Mouse (Mus musculus) right cerebral cortex, postnatal 4 days (tissue): ENCODE results near the gene Rbm44.
A peak's percentile ranks its signal among the peaks of the same experiment; 100 is the strongest.

Experiments
- DNase-seq: peaks from one replicate; pipeline ENCODE4 v3.0.0-alpha.2; 2022

Rbm44 gene

GRCm38 (mm10) chr1:91179533-91180173, 34.8 kb downstream of the Rbm44 start, which contains the start of gene Ramp1:
Gene Ramp1 (plus strand): TSS chr1:91179822.
- peak; percentile 43 for DNase-seq

- DNase-seq = no peak
Observed at GRCm38 (mm10) chr1:91180174-91180565, 35.3 kb downstream of the Rbm44 start.

DNA sequence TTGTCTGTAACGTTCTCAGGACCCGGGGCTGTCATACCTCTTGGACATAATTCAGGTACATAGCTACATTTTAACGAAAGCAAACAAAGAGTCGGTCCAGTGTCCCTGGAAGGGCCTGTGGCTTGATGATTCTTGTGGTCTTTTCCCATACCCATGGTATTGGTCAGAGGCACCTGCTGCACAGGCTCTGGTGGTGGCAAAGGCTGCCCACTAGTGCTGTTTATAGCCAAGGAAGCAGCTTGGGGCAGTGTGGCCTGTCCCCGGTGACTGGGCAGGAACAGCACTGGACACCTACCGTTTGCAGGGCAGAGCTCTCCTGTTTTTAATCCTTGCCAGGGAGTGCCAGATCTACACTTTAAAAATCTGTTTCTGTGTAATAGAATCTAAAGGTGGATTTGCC, 35.8 kb downstream of the Rbm44 start:
- DNase-seq = no peak

DNA sequence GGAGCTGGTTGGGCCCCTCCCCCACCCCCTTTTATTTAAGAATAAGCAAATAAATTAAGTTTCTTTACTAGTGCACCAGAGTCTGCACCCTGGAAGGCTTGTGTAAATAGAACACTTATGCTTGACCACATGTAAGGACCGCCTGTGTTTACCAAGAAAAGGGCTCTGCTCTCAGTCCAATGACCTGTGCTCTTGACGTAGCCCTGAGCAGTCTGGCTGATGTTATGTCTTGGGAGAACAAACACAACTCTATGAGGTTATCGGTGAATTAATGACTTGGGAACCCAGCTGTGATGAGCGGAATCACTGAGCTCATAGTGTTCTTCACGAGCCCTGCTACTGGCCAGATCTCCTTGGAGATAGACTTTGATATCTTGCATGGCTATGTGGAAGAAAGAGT, 36.4 kb downstream of the Rbm44 start:
- no peak for DNase-seq

DNA sequence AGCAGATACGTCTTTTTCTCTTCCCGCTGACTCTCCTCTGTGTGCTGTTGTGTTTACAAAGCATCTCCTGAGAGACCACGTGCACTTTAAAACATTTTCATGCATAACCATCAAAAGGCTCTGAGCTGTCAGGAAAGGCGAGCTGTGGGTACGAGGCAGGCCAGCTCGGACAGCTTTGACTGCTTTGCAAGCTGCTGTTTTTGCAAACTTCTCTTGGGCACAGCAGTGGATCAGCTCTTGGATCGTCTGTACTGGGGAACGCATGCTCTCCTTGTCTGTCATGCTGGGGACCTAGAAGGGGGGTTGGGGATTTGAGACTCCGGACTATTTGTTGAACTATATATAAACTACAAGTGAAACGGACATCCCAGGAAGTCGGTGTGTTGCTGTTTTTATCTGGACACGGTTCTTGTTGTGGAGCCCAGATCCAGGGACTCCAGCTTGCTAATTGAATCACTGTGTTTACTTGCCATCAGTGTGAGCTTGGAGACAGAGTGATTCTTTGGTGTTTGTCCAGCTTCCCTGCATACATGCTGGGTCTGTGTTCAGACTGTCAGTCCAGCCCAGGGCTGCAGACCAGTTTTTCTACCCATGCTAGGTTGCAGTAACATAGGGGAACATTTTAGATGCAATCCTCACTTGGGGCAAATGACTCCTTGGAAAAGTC, 37.0 kb downstream of the Rbm44 start:
- DNase-seq = no peak

DNA sequence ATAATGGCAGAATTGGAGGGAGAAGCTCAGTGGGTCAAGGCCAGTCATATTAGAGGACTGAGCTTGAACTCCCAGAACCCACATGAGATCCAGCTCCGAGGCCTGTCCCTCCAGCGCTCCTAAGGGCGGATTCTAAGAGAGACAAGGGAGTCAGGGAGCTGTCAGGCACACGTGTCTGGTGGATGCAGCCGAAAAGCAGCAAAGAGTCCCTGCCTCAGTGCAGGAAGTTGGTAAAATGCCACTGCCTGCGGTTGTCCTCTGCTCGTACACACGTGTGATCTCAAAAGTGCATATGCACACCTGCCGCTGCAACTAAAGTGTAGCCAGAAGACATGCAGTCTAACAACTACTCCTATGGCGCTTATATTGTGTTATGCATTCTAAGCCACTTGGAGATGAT, 38.4 kb downstream of the Rbm44 start:
- DNase-seq = no peak

- no peak for DNase-seq
Observed at GRCm38 (mm10) chr1:91186677-91187076, 41.8 kb downstream of the Rbm44 start.

- DNase-seq = no peak
Observed at GRCm38 (mm10) chr1:91187315-91187714, 42.4 kb downstream of the Rbm44 start.

GRCm38 (mm10) chr1:91187786-91188640, 43.1 kb downstream of the Rbm44 start:
- DNase-seq = no peak

DNA sequence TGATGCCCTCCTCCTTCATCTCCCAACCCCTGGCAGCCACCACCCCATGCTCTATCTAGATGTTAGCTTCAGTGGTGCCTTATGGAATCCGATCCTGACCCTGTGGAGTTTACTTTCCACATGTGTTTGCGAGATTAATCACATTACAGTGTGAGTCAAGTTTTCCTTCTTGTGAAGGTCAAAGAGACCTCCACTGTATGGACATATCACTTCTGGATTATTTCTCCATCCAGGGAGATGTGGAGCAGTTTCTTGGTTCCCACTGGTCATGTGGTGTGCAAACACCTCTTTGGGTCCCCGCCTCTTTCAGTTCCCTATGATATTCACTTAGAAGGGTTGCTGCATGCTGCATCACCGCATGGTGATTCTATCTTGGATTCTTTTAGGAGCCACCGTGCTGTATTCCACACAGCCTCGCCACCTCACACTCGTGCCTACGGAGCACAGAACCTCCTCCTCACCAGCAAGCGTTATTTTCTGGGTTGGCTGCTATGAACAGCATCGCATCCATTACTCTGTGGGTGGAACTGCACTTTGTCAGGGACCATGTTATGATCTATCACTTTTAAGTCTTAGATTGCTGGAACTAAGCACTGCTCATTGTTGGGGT, 44.1 kb downstream of the Rbm44 start:
- no peak for DNase-seq

GRCm38 (mm10) chr1:91192184-91192583, 47.3 kb downstream of the Rbm44 start:
- DNase-seq = no peak

- DNase-seq = no peak
Observed at GRCm38 (mm10) chr1:91193242-91193641, 48.4 kb downstream of the Rbm44 start.

DNA sequence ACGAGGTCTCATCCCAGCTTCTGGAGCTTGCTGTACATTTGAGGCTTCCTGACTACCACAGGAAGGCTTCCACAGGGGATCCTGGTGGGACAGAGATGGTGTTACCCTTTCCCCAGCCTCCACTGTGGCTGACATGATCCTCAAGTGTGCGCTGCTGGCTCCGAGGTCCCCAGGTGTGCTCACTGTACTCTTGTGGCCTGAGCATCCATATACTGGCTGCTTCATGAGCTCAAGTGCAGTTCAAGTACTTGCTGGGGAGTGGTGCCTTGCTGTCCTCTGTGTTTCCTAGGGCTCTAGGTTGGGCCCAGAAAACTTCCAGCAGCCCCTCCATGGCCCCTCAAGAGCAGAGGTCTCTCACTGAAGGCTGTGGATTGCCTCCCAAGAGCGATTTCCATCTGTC, 48.8 kb downstream of the Rbm44 start:
- no peak for DNase-seq

DNA sequence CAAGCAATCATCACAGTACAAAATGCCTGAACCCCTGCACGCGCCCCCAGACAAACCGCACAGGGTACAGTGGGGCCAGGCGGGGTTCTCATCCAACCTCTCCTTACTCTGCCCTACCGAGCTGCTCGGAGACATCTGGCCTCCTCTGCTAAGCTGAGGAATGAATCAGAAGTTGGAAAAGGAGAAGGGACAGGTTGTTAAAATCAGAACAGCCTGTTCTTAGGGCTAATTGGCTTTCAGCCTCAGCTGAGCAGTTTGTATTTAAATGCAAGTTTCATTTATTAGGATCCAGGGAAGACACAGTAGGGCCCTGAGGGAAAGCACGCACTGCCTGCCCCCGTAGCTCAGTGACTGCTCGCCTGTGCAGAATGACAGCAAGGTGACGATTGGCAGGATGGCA, 54.9 kb downstream of the Rbm44 start:
- no peak for DNase-seq

DNA sequence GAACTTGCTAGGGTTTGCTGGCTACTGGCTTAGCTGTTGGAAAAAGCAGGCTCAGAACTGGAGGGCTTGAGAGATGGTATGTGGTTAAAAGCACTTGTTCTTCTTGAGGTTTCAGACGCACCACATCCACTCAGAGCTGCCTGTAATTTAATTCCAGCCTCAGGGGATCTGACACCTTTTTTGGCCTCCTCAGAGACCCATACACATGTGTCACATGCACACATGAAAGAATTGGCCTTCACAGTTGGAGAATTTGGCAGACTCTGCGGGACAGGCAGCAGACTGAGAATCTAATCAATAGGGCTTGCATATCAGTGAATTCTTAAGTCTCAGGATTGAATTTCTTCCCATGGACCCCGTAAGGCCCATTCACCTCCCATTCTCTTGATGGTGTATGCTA, 56.2 kb downstream of the Rbm44 start:
- DNase-seq = no peak

DNA sequence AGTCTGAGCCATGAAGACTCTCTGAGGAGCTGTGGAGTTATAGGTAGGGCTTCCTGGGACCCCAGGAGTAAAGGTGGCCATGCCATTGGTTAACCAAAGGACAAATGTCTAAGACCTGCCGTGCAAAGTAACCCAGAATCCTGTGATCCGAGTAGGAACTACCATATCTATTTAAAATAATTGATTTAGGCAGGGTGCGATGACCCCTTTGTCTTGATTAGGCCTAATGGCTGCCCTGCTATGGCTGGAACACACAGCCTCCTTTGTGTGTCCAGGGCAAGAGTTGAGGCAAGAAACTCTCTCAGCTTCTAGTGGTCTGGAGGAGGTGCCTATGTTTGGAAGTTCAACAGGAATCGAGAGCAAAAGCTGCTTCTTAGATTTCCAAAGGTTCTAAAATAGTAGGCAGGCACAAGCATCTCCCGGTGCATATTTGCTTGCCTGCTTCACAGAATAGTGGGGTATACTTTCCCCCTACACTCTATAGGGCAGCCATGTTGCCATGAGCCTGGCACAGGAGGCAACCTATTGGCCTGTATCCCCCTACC, 59.4 kb downstream of the Rbm44 start:
- no peak for DNase-seq

GRCm38 (mm10) chr1:91205651-91206050, 60.8 kb downstream of the Rbm44 start:
- DNase-seq = no peak

- no peak for DNase-seq
Observed at GRCm38 (mm10) chr1:91206336-91206735, 61.4 kb downstream of the Rbm44 start.

DNA sequence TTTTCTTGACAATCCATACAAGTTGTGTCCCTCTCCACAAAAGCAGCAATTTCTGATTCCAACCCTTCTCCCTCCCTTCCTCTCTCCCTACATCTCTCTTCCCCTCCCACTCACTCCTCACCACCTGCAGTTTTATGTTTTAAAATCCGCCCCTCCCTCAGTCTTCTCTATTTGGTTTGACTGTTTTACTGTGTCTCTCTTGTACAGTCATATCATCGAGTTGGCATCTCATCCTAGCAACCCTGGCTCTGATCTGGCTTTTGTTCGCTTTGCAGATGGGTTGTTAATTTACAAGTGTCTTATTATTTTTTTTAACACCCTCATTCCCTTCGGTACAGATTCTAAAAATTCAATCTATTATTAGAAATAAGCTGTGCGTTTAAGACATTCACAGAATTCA, 62.0 kb downstream of the Rbm44 start:
- DNase-seq = no peak

- DNase-seq = no peak
Observed at GRCm38 (mm10) chr1:91207334-91208074, 62.6 kb downstream of the Rbm44 start.

DNA sequence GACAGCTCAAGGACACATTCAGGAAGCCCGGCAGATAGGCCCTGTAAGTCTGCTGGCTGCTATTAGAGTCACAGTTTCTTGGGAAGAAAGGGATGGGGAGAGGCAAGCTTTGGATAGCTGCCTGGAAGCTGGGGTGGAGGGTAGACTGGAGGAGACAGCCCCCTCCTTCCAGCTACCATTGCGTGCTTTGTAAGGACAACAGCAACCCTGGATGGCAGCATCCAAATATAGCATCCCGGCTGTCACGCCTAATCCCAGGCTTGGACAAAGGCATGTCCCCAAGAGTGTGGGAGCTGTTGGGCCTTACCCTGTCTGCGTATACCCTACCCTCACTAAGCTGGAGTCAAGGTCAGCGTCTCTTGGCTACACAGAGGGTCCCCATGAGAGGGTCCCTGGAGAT, 64.5 kb downstream of the Rbm44 start:
- DNase-seq = peak; percentile 59

DNA sequence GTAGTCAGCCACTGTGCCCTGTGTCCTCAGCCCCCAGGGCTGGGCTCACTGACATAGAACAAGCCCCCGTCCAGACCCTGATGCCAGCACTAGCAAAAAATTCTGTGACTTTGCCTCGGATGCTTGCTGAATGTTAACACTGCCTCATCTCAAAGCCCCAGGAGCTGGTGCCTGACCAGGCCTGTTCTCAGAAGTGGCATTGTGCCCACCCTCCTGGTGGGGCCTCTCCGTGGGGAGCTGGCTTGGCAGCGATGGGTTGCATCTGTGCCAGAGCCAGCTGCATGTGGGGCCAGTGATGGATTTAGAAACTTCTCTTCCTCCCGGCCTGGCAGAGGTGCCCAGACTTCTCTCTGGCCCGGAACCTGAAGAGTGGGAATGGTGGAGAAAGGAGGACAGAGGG, 64.9 kb downstream of the Rbm44 start:
- DNase-seq = peak; percentile 84
